In the genomic region with DNA sequence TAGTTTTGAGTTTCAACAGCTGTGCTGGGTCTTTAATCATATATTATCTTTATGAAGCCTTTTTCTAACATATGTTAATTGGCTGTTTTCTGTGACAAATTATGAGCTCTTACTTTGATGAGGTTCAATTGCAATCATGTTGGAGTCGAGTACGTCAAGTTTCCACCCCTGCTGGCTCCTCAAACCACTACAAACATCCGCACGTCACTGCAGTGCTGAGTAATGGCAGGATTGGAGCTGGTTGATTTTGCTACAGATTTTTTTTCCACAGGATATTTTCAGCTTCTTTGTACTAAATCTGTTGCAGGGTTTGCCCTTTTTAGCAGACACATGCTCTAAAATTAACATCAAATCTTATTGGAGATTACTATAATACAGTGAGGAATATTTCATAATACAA, we compare ENCODE assay signal across 8 mouse cellular contexts.
A peak's percentile ranks its signal among the peaks of the same experiment; 100 is the strongest.
DNase-seq lines count a peak whose midpoint lies in the region; ATAC-seq and TF ChIP-seq lines count a peak whose summit lies in the region.

No protein-coding gene starts in this region.

- H3K4me1 ChIP-seq in forebrain, embryonic 15.5 days, result peaks cover 28% of the 10 kb centered on the region
- no peaks in the 10 kb centered on the region for H3K4me1 ChIP-seq in forebrain, embryonic 12.5 days
- peaks cover 2% of the 10 kb centered on the region; the same call in 1 of the 2 replicates for H3K4me1 ChIP-seq in thymus, adult 2 months (replicated peaks; ENCODE audit: control insufficient read depth, insufficient read depth, low read length)

- H3K9me3 ChIP-seq in forebrain, embryonic 15.5 days, result no peaks in the 10 kb centered on the region
- no peaks in the 10 kb centered on the region for H3K9me3 ChIP-seq in forebrain, embryonic 12.5 days

- no peak overlapping the region for H3K4me3 ChIP-seq in forebrain, embryonic 15.5 days
- no peak overlapping the region for H3K4me3 ChIP-seq in forebrain, embryonic 12.5 days (replicated peaks)
- H3K4me3 ChIP-seq in thymus, adult 2 months (ENCODE audit: control insufficient read depth, insufficient read depth, low read length), result no peak overlapping the region

- H3K9ac ChIP-seq in forebrain, embryonic 15.5 days (replicated peaks), result no peak overlapping the region
- H3K9ac ChIP-seq in forebrain, embryonic 12.5 days, result no peak overlapping the region

- DNase-seq in thymus, postnatal 14 days, result peak; percentile 6
- no peak for DNase-seq in thymus, adult 2 months
- peak; percentile 44 for DNase-seq in kidney, postnatal 14 days
- DNase-seq in cerebellum, postnatal 4 days (ENCODE audit: low spot score in 2 of 2), result no peak
- no peak for DNase-seq in gastrocnemius, adult 8-10 months (ENCODE audit: low spot score in 2 of 2)
- DNase-seq in right cerebral cortex, postnatal 25 days, result no peak

- no peak overlapping the region for H3K4me2 ChIP-seq in forebrain, embryonic 15.5 days (replicated peaks)
- no peak overlapping the region for H3K4me2 ChIP-seq in forebrain, embryonic 12.5 days

- no peak for TF ChIP-seq POLR2A in thymus, adult 2 months (IDR thresholded peaks at IDR 0.05; ENCODE audit: control insufficient read depth, extremely low read depth, insufficient read depth, low read length, poor library complexity)

- H3K36me3 ChIP-seq in forebrain, embryonic 15.5 days, result no peaks in the 10 kb centered on the region
- no peaks in the 10 kb centered on the region for H3K36me3 ChIP-seq in forebrain, embryonic 12.5 days (replicated peaks)
- H3K36me3 ChIP-seq in thymus, adult 2 months (ENCODE audit: control insufficient read depth, insufficient read depth, low read length), result no peaks in the 10 kb centered on the region

- no peak for ATAC-seq in forebrain, embryonic 15.5 days (replicated peaks)
- ATAC-seq in forebrain, embryonic 12.5 days (ENCODE audit: low FRiP score), result no peak

- peak overlapping the region; percentile 9; the same call in 1 of the 2 replicates for H3K27ac ChIP-seq in forebrain, embryonic 15.5 days (replicated peaks)
- H3K27ac ChIP-seq in forebrain, embryonic 12.5 days, result no peak overlapping the region
- no peak overlapping the region for H3K27ac ChIP-seq in thymus, adult 2 months (ENCODE audit: control insufficient read depth, insufficient read depth, low read length)

- no peak for TF ChIP-seq CTCF in thymus, adult 2 months (IDR thresholded peaks at IDR 0.05; ENCODE audit: borderline replicate concordance, control insufficient read depth, extremely low read depth, insufficient read depth, low read length, poor library complexity)

- WGBS in forebrain, embryonic 15.5 days, result 45% methylated on average over 4 of the region's 4 CpGs
- WGBS in forebrain, embryonic 12.5 days, result 56% methylated on average over 4 of the region's 4 CpGs
- 25% methylated on average over 4 of the region's 4 CpGs for WGBS in thymus, adult 2 months

- no peaks in the 10 kb centered on the region for H3K27me3 ChIP-seq in forebrain, embryonic 15.5 days
- no peaks in the 10 kb centered on the region for H3K27me3 ChIP-seq in forebrain, embryonic 12.5 days
- H3K27me3 ChIP-seq in thymus, adult 2 months (ENCODE audit: control insufficient read depth, insufficient read depth, low read length), result no peaks in the 10 kb centered on the region

Comparison
In these comparisons a context has a peak if more than half of its experiments do, and no peak if none do; other contexts are left out.
1. DNase-seq: peak in thymus, postnatal 14 days (single experiment) and kidney, postnatal 14 days (single experiment); none in thymus, adult 2 months (single experiment), cerebellum, postnatal 4 days (0 of 2), gastrocnemius, adult 8-10 months (0 of 2) and right cerebral cortex, postnatal 25 days (single experiment).